In the genomic region with DNA sequence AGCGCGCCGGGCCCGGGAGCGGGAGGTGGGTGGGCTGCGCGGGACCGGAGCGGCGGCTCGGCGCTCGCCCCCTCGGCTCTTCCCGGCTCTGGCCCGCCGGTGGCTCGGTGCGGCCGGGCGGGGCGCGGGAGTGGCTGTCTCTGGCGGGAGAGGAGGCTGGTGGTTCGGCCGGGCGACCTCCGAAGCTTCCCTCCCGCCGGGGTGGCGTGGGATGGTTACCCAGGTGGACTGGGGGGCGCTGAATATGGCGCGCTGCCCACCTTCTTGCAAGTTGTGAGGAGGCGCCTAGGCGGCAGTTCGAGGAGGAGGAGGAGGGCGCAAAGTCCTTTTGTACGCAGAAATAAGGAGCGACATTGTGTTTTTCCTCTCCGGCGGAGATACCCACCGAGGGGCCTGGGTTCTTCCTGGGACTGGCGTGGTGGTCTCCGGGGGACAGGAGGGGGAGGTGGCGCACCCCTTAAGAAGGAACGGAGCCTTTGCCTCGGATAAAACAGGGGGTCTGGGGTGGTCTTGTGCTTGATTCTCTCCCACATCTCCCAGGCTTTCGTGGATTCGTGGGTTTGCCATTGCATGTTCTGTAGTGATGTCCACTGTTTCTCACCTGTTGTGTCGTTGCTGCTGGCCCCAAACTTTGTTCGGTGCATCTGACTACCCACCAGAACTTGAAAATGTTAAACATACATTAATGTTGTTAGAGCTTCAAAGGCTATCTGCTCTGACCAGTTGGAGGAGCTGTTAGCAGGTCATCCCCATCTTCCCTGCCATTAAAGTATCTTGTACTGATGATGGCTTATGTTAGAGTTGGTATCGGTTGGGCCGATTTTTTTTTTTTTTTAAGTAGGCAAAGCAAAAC, we compare ENCODE assay signal across 8 mouse cellular contexts. TPM values are rescaled to one million over a fixed set of nuclear protein-coding genes. Genes with fewer than 3 reads are reported as not detected.
DNase-seq lines count a peak whose midpoint lies in the region; ATAC-seq and TF ChIP-seq lines count a peak whose summit lies in the region.

No protein-coding gene starts in this region.

- H3K27me3 ChIP-seq in Patski: no peaks in the 10 kb centered on the region
- H3K27me3 ChIP-seq in hindbrain, embryonic 11.5 days (ENCODE audit: control insufficient read depth, insufficient read depth, low read length): no peaks in the 10 kb centered on the region

- H3K9ac ChIP-seq in hindbrain, embryonic 11.5 days (ENCODE audit: low read depth, low read length): peak overlapping the region; percentile 94

- peak overlapping the region; percentile 100 for H3K27ac ChIP-seq in hindbrain, embryonic 11.5 days (ENCODE audit: low read depth, low read length)

- POLR2A ChIA-PET in Patski (lab: Charles Lee): interaction anchor here (1.1 kb wide), 1 partner anchor 14 kb away, joined by 5 read pairs; no protein-coding TSS in a partner anchor

- peak overlapping the region; percentile 64 for H3K4me2 ChIP-seq in hindbrain, embryonic 11.5 days (replicated peaks; ENCODE audit: low read depth, low read length)

- peak; percentile 55 for TF ChIP-seq CTCF in Patski (IDR thresholded peaks at IDR 0.05)

- WGBS in hindbrain, embryonic 11.5 days: 1% methylated on average over 44 of the region's 54 CpGs

- ATAC-seq in Patski: peak; percentile 40
- no peak; the same call in 1 of the 2 replicates for ATAC-seq in hindbrain, embryonic 11.5 days (ENCODE audit: low FRiP score)

- in situ Hi-C loops in Patski (cut with MboI; ENCODE audit: low pct_unique_long_range_greater_than_20kb): no loop called here

- CTCF ChIA-PET in Patski (lab: Charles Lee): interaction anchor here (1.0 kb wide), 1 partner anchor 12 kb away, joined by 3 read pairs; no protein-coding TSS in a partner anchor

- H3K36me3 ChIP-seq in hindbrain, embryonic 11.5 days (ENCODE audit: control insufficient read depth, insufficient read depth, low read length): no peaks in the 10 kb centered on the region

- no peaks in the 10 kb centered on the region for H3K4me1 ChIP-seq in hindbrain, embryonic 11.5 days (replicated peaks; ENCODE audit: control insufficient read depth, insufficient read depth, low read length)

- no peak for DNase-seq in Patski (ENCODE audit: low read depth, low spot score)
- peak; percentile 78 for DNase-seq in cerebellum, adult 9-11 months
- DNase-seq in frontal cortex, postnatal 10 days (ENCODE audit: low spot score in 2 of 2): peak; percentile 66 to 67
- DNase-seq in hindbrain, embryonic 11.5 days (ENCODE audit: low spot score): no peak
- DNase-seq in layer of hippocampus, postnatal 14 days (ENCODE audit: low spot score in 2 of 2): peak; percentile 46 to 56
- DNase-seq in lung, postnatal 36 days: peak; percentile 51
- DNase-seq in retina, postnatal 7 days (ENCODE audit: low read depth, low spot score): peak; percentile 14
- peak; percentile 78 for DNase-seq in thymus, postnatal 4 days

- H3K4me3 ChIP-seq in hindbrain, embryonic 11.5 days (ENCODE audit: low read depth, low read length): peak overlapping the region; percentile 89

- no peaks in the 10 kb centered on the region for H3K9me3 ChIP-seq in hindbrain, embryonic 11.5 days (ENCODE audit: control insufficient read depth, low read length)

RNA-seq across cellular contexts. Expression of a gene that starts 0.9 kb away (rescaled TPM):
- polyA plus RNA-seq in Patski (2021): 25.2 TPM
- 69.9 and 73.0 TPM in 2 replicates for polyA plus RNA-seq in hindbrain, embryonic 11.5 days (2014; fragmentation: Nextera tagmentation; extraction: Ambion mirVana)
- total RNA-seq in layer of hippocampus, postnatal 14 days (2021): 10 to 100 TPM; 22.8 to 23.3 TPM

Comparison
In these comparisons a context has a peak if more than half of its experiments do, and no peak if none do; other contexts are left out.
1. DNase-seq: peak in cerebellum, adult 9-11 months (single experiment), frontal cortex, postnatal 10 days (2 of 2), layer of hippocampus, postnatal 14 days (2 of 2), lung, postnatal 36 days (single experiment), retina, postnatal 7 days (single experiment) and thymus, postnatal 4 days (single experiment); none in Patski (single experiment) and hindbrain, embryonic 11.5 days (single experiment).